Mouse (Mus musculus) left cerebral cortex, postnatal 25 days (tissue): ENCODE results near the gene Flnb. TPM values are rescaled to one million over a fixed set of nuclear protein-coding genes. Genes with fewer than 3 reads are reported as not detected.

ENCODE experiments used
- total RNA-seq, 2 experiments: library from RNA; stranded (reverse); gene quantifications; 2 replicates each; pipeline ENCODE4 v1.2.3; 2021

Flnb gene
- total RNA-seq, 2 experiments from 2014 or later: 30.6 to 44.1 TPM

Other genes starting within 250 kb of the Flnb start
- 1 to 10 TPM; 4.8 to 6.4 TPM for gene Gm3558, start 249.4 kb upstream of the Flnb start, total RNA-seq
- not detected for gene Gm10338, start 222.4 kb upstream of the Flnb start, total RNA-seq
- not detected for gene Gm10128, start 174.0 kb upstream of the Flnb start, total RNA-seq
- not detected for gene Gm26661, start 26.4 kb upstream of the Flnb start, total RNA-seq
- gene Gm45521, start 139.3 kb downstream of the Flnb start, total RNA-seq: not detected
- not detected for gene Dnase1l3, start 176.6 kb downstream of the Flnb start, total RNA-seq
- gene Abhd6, start 184.9 kb downstream of the Flnb start, total RNA-seq: 10 to 100 TPM; 71.1 to 80.6 TPM